Mouse (Mus musculus): ENCODE data around the gene Ranbp6.

DNA sequence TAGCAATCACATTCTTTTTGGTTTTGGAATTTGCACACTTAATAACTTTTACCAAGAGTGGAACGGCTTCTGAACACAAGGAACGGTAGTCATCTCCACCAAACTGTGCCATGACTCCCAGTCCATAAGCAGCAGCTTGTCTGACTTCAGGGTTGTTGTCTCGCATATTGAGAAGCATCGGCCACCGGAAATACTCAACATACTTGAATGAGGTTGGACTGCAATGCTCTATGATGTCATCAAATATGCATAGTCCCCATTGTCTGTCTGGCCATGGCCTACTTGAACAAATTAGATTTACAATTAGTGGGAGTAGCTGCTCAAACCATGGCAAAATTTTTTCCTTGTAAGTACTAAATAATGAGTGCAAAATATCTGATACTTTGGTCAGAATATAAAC, 2.8 kb downstream of the Ranbp6 start:
- no peak for TF ChIP-seq USF1 (IDR thresholded peaks at IDR 0.05; ENCODE audit: low read depth)
- TF ChIP-seq CTCF (IDR thresholded peaks at IDR 0.05; ENCODE audit: control insufficient read depth, insufficient read depth, insufficient read length), result no peak
- no peak for TF ChIP-seq MAX (IDR thresholded peaks at IDR 0.05)
- TF ChIP-seq CEBPB (IDR thresholded peaks at IDR 0.05; ENCODE audit: low read depth), result no peak
- no peak for TF ChIP-seq MYOG (IDR thresholded peaks at IDR 0.05; ENCODE audit: control insufficient read depth, extremely low read depth, insufficient read length)
- no peak for TF ChIP-seq MYOD1 (IDR thresholded peaks at IDR 0.05; ENCODE audit: control insufficient read depth, insufficient read length, low read depth)

Measured in C2C12 (cell line).